Mouse (Mus musculus): ENCODE results near the gene Mrps6.
A peak's percentile ranks its signal among the peaks of the same experiment; 100 is the strongest.

Gene Mrps6

DNA sequence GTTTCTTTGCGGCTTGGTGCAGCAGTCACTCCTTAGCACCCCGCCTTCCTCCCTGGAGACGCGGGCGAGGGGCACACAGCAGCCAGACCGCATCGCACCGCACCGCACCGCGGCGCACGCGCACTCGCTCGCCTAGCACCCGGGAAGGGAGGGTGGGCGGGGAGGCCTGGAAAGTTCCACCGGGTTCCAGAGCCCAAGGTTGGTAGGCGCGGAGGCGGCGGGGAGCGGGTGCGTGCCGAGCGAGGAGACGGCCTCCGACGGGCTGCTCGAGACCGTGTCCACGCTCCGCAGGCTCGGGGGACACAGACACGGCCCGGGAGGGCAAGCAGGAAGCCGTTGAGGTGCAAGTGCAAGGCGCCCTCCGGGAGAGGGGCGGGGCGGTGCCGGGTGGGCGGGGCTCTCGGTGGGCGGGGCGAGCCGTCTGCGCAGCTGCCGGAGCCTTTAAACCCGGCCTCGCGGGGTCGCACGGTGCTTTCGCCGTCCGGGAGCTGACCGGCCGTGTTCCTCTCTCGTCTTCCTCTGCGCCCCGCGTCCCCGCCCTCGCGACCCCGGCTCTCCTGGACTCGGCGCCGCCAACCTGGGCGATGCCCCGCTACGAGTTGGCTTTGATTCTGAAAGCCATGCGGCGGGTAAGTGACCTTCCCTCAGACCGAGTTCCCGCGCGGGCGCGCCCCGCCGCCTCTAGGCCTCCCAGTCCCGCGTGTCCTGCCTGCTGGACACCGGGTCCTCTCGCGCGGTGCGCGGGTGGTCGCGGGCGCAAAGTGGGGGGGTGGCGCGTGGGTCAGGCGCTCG, at the start of gene Mrps6, which contains the start of the genes Gm49711 and Slc5a3:
Gene Mrps6, plus strand, starts transcription at position 419 of the 792 bp plus-strand sequence.
Gene Gm49711, plus strand, starts transcription at position 465 of the 792 bp plus-strand sequence.
Gene Slc5a3, plus strand, starts transcription at position 471 of the 792 bp plus-strand sequence.
- peak; percentile 87 to 93 for DNase-seq

DNA sequence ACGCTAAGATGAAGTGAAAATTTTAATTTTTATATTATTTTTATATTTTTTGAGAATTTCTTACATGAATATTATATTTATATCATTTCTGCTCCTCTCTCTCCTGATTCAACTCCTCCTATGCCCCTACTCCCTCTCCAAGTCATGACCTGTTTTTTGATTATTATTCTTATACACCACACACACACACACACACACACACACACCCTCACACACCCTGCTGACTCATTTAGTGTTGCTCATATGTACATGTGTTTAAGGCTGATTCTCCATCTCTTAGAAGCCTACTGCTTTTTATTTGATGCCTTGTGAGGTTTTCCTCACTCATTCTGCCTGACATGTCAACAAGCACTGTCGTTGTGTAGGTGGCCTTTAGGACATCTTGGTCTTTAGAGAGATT, 48.5 kb upstream of the Mrps6 start:
- no peak for DNase-seq

DNA sequence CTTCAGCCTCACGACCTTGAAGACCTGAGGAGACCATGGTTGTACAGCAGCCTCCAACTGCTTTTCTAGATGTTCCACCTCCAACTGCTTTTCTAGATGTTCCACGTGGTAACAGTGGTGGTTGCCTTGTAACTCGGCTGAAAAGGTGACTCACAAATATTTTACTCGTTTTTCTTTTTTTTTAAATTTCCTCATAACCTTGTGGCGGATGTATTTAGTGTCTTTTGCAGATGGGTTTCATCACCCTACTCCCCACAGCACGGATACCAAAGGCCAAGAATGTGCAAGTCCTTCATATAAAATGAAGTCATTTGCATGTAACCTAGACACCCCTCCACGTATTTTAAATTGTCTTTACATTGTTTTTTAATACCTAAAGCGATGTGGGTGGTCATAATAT, 41.3 kb upstream of the Mrps6 start:
- no peak for DNase-seq

GRCm38 (mm10) chr16:92019141-92020118, 38.6 kb upstream of the Mrps6 start:
- DNase-seq: peak; percentile 29 to 61

- no peak for DNase-seq
Measured at GRCm38 (mm10) chr16:92021656-92022400, 36.2 kb upstream of the Mrps6 start.

- DNase-seq: peak in 1 of 2 experiments; percentile 15
Measured at GRCm38 (mm10) chr16:92022494-92023283, 35.4 kb upstream of the Mrps6 start.

GRCm38 (mm10) chr16:92033286-92033685, 24.8 kb upstream of the Mrps6 start:
- no peak for DNase-seq

DNA sequence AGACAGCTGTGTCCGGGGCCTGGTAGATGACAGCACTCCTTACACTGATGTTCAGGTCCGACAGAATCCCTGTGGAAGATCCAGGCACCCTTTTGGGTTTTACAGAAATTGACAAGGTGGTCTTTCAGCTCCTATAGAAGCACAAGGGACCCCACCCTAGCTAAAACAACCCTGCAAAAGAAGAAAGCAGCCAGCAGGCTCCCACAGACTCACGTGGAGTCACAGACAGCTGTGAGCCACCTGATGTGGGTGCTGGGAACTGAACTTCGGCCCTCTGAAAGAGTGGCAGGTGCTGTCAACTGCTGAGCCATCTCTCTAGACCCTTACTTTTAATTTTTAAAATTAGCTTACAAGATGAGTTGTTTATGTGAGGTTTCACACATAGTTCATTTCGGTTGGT, 23.4 kb upstream of the Mrps6 start:
- no peak for DNase-seq

- no peak for DNase-seq
Measured at GRCm38 (mm10) chr16:92036701-92037100, 21.4 kb upstream of the Mrps6 start.

DNA sequence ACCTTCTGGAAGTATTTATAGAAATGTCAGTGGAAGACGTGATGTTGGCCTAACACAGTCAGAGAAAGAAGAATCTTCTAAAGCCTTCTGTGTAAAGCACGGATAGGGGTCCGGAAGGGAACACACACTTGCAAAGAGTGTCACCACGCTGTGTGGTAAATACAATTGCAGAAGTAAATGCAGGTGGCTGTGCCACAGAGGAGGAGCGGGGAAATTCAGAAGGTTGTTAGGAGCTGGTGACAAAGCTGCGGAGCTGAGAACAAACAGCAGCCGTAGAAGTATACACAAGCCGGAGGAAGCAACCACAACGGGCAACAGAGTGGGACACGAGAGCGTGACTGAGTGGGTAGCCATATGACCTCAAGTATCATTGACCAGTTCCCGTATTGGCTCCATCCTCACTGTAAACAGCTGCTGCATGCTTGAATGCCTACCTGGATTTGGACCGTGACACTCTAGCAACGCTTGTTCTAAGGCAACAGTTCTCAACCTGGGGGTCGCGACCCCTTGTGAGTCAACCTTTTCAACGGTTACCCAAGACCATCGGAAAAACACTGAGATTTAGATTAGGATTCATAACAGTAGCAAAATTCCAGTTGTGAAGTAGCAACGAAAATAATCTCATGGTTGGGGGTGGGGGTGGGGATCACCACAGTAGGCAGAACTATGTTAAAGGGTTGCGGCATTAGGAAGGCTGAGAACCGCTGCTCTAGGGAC, 20.0 kb upstream of the Mrps6 start:
- peak in 1 of 2 experiments; percentile 43 for DNase-seq

GRCm38 (mm10) chr16:92039421-92039820, 18.6 kb upstream of the Mrps6 start:
- DNase-seq: peak; percentile 39 to 52

GRCm38 (mm10) chr16:92039966-92040365, 18.1 kb upstream of the Mrps6 start:
- DNase-seq: no peak

DNA sequence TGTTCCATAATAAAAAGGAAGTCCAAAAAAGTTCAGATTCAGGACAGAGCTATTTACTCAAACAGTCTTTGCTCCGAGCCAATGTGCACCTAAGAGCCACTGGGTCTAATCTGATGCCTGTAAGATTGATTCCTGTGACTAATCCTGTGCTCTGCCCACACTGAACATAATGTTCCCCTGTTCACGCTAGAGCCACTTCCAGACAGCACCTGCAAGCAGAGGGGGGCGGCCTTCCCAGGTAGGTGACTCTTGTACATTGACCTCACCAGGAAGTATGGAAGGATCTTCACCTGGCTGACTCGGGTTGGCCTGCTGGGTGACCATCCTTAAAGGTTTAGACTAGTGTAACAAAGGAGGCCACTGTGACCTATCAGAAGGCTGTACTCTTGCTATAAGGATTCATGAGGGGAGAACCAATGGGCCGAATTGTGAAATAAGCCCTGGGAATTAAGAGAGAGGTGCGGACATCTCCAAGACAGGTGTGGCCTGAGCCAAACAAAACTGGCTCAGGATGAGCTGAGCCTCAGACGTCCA, 6.2 kb upstream of the Mrps6 start:
- no peak for DNase-seq

DNA sequence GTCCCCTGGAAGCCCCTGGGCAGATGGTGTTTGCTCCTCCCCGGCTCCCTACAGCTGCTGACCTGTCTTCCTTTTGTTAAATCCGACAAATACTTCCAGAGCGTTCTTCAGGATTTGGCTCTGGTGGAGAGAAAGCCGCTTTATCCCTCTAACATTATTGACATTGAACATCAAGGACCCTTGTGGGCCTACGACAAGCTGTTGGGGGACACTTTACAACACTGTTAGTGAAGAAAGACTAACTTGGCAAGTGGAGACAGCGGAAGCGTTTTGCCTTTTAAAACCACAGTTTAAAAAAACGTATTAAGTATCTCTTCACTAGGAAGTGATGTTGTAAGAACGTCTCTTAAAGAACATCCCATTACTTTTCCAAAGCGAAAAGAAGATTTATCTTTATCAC, 5.5 kb upstream of the Mrps6 start:
- DNase-seq: no peak

GRCm38 (mm10) chr16:92056711-92057110, 1.4 kb upstream of the Mrps6 start:
- no peak for DNase-seq

DNA sequence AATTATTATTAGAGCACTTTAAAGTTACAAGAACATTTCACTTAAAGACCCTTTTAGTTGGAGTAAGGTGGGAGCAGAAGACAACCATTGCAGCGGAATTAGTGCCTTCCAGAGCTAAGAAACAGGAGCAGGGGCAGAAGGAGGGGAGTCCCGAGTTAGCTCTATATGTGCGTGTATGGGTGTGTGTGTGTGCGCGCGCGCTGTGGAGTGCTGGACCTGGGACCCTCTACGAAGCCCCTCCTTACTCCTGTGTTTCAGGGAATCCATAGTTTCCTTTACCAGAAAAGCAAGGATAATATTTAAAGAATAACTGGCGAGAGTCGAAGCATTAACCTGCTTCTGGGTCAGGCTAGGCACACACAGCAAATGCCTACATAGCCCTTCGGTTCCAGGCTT, 616 bp upstream of the Mrps6 start:
- DNase-seq: no peak

DNA sequence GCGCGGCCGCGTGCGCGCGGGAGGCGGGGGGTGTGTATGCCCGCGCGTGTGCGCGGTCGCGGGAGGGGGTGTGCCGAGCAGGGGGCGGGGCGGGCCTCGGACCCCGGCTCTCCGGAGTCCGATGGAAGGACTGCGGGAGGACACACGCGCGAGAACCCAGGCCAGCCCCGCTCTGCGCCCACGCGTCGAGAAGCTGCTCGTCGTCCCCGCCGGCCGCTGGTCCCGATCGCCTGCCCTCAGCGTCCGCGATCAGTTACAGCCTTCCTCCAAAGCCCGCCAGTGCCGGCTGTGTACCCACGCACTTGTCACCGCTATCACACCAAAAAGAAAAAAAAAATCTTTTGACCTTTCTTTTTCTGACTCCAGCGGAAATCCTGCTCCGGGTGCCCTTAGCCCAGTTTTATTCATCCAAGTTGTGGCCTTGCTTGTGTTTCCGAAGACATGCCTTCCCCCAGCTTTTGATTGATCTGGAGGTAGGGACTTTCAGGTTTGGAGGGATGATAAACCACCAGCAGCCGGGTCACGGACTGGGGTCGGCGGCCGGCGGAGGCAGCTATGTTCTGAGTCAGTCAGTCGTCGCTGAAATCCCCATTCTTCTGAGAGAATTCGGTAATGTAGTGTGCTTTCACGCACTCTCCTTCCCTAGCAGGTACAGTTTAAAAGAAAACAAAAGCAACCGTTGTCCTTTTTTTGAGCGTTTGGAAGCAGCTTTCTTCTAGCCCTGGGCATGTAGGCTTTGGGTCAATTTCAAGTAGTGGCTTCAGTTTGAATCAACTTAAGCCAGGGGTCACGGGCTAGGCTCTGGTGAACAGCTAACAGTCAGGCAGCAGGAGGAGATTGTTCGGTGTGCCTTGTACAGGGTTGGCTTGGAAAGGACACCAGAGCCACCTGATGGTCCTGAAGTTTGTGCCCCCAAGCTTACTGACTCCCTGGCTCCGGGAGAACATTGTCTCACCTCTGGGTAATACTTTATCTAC, 862 bp downstream of the Mrps6 start:
- peak in 1 of 2 experiments; percentile 41 for DNase-seq

DNA sequence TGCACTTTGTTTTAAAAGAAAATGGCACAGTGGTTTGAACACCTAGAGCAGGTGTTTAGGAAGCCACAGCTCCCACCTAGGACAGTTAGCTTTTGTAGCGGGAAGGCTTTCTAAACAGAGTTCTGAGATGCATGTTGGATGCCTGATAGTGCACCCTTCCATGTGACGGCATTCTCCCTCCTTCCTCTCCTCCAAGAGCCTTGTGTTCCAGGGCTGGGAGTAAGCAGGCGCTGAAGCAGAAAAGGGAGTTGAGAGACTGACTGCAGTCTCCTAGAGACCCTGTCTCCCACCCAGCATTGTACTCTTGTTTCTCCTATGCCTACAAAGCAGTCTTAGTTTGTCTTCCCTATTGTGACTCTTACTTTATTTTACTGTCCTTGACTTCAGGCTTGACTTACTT, 2.1 kb downstream of the Mrps6 start:
- DNase-seq: no peak

- peak; percentile 38 to 54 for DNase-seq
Measured at GRCm38 (mm10) chr16:92061586-92061985, 3.5 kb downstream of the Mrps6 start.

DNA sequence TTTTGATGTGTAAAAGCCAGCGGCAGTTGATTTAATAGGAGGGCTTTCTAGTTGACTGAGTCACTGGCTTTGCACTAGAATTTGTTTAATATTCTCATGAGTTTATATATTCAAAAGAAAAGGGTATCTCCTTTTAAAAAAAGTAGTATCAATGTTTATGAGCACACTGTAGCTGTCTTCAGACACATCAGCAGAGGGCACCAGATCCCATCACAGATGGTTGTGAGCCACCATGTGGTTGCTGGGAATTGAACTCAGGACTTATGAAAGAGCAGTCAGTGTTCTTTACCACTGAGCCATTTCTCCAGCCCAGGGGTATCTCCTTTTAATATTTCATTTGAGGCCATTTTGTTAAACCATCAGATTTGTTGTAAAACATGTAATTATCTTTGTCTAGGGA, 4.8 kb downstream of the Mrps6 start:
- DNase-seq: no peak

Measured in kidney, postnatal 36 days (tissue).